Mouse (Mus musculus) gastrocnemius, adult 2 months (tissue): ENCODE results near the gene Ccl24. TPM values are rescaled to one million over a fixed set of nuclear protein-coding genes. Genes with fewer than 3 reads are reported as not detected.
A peak's percentile ranks its signal among the peaks of the same experiment; 100 is the strongest.
"Not testable (repeated sequence)": the region's sequence is repeated elsewhere in the genome, so short reads cannot be mapped to it uniquely, and the experiment has no call there.

Experiments used
- DNase-seq: peaks from one replicate; pipeline ENCODE4 v3.0.0; 2022
- H3K27ac ChIP-seq: fragments of 200-600 bp; 2 replicates; pipeline ENCODE4 v1.8.1; 2022; ENCODE audit warnings: mild to moderate bottlenecking
- H3K4me3 ChIP-seq: fragments of 200-600 bp; 2 replicates; pipeline ENCODE4 v1.8.1; 2022; ENCODE audit warnings: mild to moderate bottlenecking, moderate library complexity
- CTCF ChIP-seq: fragments of 200-600 bp; IDR thresholded peaks from 2 replicates; pipeline ENCODE4 v1.8.1; 2022; ENCODE audit warnings: antibody characterized with exemption, mild to moderate bottlenecking, moderate library complexity
- intact Hi-C: fragments of 180-260 bp; cut with DNase I; formaldehyde crosslinking; loops from one replicate; pipeline ENCODE4 v1.15.1; 2025
- long read RNA-seq, 2 experiments: library from polyadenylated mRNA; stranded (forward); transcript quantifications; one replicate each; pipeline ENCODE4 v2.0.0; 2021
- total RNA-seq, 2 experiments: library from RNA; stranded (reverse); gene quantifications; 2 replicates each; pipeline ENCODE4 v1.2.3; 2021

Ccl24 gene
- 1 to 10 TPM in 1 of 2 experiments, under 1 TPM in 1; 0.66 to 1.3 TPM for total RNA-seq
- long read RNA-seq, experiment 1, partial matches to known transcripts, result 0 of 2 reads
- long read RNA-seq, experiment 1, other reads (novel, unspliced or antisense), result 1 of 2 reads
- long read RNA-seq, experiment 2, result 0 reads

- DNase-seq, result peak; percentile 22
- intact Hi-C loops, result no loop called here
- TF ChIP-seq CTCF, result no peak
- Histone ChIP-seq H3K4me3 (peak within 1 kb of the TSS; percentile 51), H3K27ac (no peak within 1 kb of the TSS; the same call in 1 of the 2 replicates)
These were observed at the start of gene Ccl24 for GRCm38 (mm10) chr5:135573006-135573405. TSS of gene Ccl24 (minus strand) at chr5:135573049.

DNA sequence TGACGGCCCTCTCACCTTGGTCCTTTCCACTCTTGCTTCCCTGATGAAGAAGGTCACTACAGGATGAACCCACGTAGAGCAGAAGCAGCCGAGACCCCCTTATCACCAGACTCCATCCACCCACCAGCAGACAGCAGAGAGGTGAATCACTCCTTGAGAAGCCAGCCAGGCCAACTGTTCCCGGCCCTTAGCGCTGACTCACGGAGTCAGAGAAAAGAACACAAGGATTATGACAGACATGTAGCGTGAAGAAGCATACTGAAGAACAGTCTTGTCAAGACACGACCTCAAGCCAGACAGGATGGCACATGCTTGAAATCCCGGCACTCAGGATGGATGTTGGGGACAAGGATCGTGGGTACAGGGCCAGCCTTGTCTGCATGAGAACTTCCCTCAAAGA lies 48.9 kb upstream of the Ccl24 start:
- no peak for DNase-seq
- Histone ChIP-seq H3K27ac (no peak overlapping the region), H3K4me3 (no peak overlapping the region)
- intact Hi-C loops, result no loop called here
- no peak for TF ChIP-seq CTCF

DNA sequence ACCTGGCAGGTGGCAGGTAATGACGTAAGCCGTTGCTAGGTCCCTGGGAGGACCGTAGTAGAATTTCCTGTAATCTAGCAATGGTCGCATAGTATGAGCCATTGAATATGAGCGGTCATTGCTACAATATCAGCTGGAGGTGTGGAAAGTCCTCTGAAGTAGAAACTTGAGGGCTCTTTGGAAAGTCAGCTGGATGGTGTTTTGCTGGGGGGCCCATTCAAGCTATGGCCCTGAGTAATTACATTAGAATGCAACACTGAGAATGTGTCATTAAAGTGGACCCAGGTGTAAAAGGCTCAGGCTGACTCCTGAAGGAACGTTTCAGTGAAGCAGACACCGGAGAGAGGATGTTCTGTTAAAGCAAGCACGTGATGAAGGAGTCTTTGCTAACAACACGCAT lies 47.7 kb upstream of the Ccl24 start:
- no peak for TF ChIP-seq CTCF
- H3K4me3 ChIP-seq, result no peak overlapping the region
- no peak overlapping the region for H3K27ac ChIP-seq
- DNase-seq, result no peak
- intact Hi-C loops, result no loop called here

- intact Hi-C loops, H3K27ac ChIP-seq, H3K4me3 ChIP-seq, DNase-seq: not testable (repeated sequence)
These were observed 46.9 kb upstream of the Ccl24 start for GRCm38 (mm10) chr5:135619741-135620140.

DNA sequence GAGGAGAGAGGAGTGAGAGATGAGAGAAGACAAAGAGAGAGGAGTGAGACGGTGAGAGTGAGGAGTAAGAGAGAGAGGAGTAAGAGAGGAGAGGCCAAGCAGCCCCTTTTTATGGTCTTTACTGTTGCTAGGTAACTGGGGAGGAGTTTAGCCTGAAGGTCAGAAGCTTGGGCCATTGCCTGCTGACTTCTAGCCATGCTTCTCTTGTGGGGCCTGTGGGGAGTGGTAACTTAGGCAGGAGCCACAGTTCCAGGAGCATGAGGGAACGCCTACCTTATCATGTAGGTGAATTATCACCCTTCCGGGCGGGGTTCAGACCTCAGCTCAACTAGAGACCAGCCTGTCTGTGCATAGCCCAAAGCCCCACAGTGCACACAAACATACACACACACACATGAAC lies 36.9 kb upstream of the Ccl24 start:
- Histone ChIP-seq H3K4me3 (no peak overlapping the region), H3K27ac (no peak overlapping the region)
- intact Hi-C loops, result no loop called here
- no peak for DNase-seq
- TF ChIP-seq CTCF, result no peak

- no peak overlapping the region for H3K27ac ChIP-seq
- H3K4me3 ChIP-seq, result no peak overlapping the region
- intact Hi-C loops, result no loop called here
- TF ChIP-seq CTCF, result no peak
- no peak for DNase-seq
These were observed 34.7 kb upstream of the Ccl24 start for GRCm38 (mm10) chr5:135607581-135607980.

- DNase-seq, intact Hi-C loops, H3K27ac ChIP-seq, H3K4me3 ChIP-seq: not testable (repeated sequence)
These were observed 33.9 kb upstream of the Ccl24 start for GRCm38 (mm10) chr5:135606717-135607116.

GRCm38 (mm10) chr5:135604643-135605042 lies 31.8 kb upstream of the Ccl24 start:
- H3K27ac ChIP-seq, intact Hi-C loops, DNase-seq, H3K4me3 ChIP-seq: not testable (repeated sequence)

DNA sequence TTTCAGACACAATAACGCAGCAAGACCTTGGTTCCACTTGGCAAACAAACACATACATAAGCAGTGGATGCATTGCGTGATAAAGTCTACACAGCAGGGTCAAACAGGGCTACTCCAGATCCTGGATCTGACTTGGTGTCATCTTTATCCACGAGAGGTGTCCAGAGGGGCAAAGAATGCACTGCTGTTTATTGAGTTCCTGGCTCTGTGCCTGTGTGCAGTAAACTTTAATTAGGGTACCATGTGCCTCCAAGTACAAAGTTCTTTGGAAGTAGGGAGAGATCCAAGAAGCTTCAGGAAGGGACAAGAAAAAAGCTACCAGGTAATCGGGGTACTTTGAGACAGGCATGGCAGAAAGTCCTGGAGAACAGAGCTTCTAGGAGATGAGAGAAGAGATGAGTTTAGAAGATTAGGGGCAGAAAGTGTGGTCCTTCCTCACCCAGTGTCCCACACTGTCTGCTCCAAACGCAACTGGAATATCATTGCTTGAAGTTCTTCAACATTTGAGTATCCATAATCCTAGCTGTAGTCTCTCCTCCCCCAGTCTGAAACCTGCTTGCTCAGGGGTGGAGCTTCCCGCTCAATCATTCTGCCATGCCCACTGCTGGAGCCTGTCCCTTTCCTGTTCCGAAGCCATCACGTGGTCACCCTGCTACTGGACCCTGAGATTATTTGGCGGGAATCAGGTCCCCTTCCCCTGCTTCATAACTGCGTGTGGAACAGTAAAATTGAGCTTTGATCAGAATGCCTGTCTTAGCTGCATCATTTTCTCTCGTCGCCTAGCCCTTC lies 17.3 kb upstream of the Ccl24 start:
- Histone ChIP-seq H3K4me3 (no peak overlapping the region), H3K27ac (no peak overlapping the region)
- DNase-seq, result no peak
- intact Hi-C loops, result no loop called here
- no peak for TF ChIP-seq CTCF

- no peak overlapping the region for H3K4me3 ChIP-seq
- DNase-seq, result no peak
- TF ChIP-seq CTCF, result no peak
- H3K27ac ChIP-seq, result no peak overlapping the region
- intact Hi-C loops, result no loop called here
These were observed 14.9 kb upstream of the Ccl24 start for GRCm38 (mm10) chr5:135587764-135588163.

GRCm38 (mm10) chr5:135585691-135586090 lies 12.8 kb upstream of the Ccl24 start:
- Histone ChIP-seq H3K4me3 (no peak overlapping the region), H3K27ac (no peak overlapping the region)
- TF ChIP-seq CTCF, result no peak
- intact Hi-C loops, result no loop called here
- no peak for DNase-seq

- no peak overlapping the region for H3K4me3 ChIP-seq
- DNase-seq, result no peak
- no peak overlapping the region for H3K27ac ChIP-seq
- no peak for TF ChIP-seq CTCF
- intact Hi-C loops, result no loop called here
These were observed 9.5 kb upstream of the Ccl24 start for GRCm38 (mm10) chr5:135582330-135582729.

- no peak for DNase-seq
- no peak for TF ChIP-seq CTCF
- Histone ChIP-seq H3K27ac (no peak overlapping the region), H3K4me3 (no peak overlapping the region)
- intact Hi-C loops, result no loop called here
These were observed 6.5 kb upstream of the Ccl24 start for GRCm38 (mm10) chr5:135579331-135579751.

GRCm38 (mm10) chr5:135576055-135576454 lies 3.2 kb upstream of the Ccl24 start:
- TF ChIP-seq CTCF, result no peak
- no peak for DNase-seq
- intact Hi-C loops, result no loop called here
- no peak overlapping the region for H3K4me3 ChIP-seq
- H3K27ac ChIP-seq, result no peak overlapping the region
